ENCODE assay signal across 23 mouse cellular contexts in the genomic region with DNA sequence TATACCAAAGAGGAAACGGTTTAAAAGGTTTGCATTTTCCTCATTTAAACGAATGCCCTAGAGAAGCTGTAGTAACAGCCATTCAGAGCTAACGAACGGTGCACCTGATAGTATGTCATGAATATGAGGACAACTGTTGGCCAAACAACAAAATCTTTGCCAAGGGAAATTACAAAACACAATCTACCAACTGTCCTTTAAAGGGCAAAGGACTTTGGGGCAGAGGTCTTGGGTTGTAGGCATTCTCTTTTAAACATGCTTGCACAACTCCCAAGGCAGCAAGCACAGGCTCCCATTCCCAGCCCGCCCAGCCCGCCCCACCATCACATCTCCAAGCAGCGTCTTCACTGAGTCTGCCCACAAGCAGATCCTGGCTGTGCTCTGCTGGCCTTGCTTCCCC.
"Had no signal": no experiment of that assay in that cellular context is flagged by ENCODE, and none has a peak within 500 bp of the region (broad histone marks: within the 10 kb centered on the region; RNA-seq: fewer than 3 reads in every experiment).

No protein-coding gene starts in this region.

- H3K9ac ChIP-seq: limb, embryonic 12.5 days; limb, embryonic 15.5 days; liver, embryonic 15.5 days; lung, embryonic 14.5 days; midbrain, embryonic 13.5 days; stomach, embryonic 15.5 days had no signal

- H3K4me3 ChIP-seq: layer of hippocampus, adult 2 months; left cerebral cortex, adult 2 months; limb, embryonic 12.5 days; limb, embryonic 15.5 days; liver, embryonic 15.5 days; megakaryocyte, embryonic 14.5 days; midbrain, embryonic 10.5 days; midbrain, embryonic 13.5 days; stomach, embryonic 15.5 days had no signal

- H3K27me3 ChIP-seq: limb, embryonic 12.5 days; limb, embryonic 15.5 days; liver, embryonic 15.5 days; midbrain, embryonic 13.5 days; stomach, embryonic 15.5 days had no signal

- H3K9me3 ChIP-seq: limb, embryonic 12.5 days; limb, embryonic 15.5 days; liver, embryonic 15.5 days; megakaryocyte, embryonic 14.5 days; midbrain, embryonic 10.5 days; midbrain, embryonic 13.5 days; stomach, embryonic 15.5 days had no signal

- H3K27ac ChIP-seq: kidney, postnatal 0 days; layer of hippocampus, adult 2 months; left cerebral cortex, adult 2 months; limb, embryonic 12.5 days; limb, embryonic 15.5 days; liver, embryonic 15.5 days; macrophage; midbrain, embryonic 10.5 days; midbrain, embryonic 13.5 days; stomach, embryonic 15.5 days had no signal

- H3K4me1 ChIP-seq: limb, embryonic 12.5 days; midbrain, embryonic 10.5 days; midbrain, embryonic 13.5 days; stomach, embryonic 15.5 days had no signal

- ATAC-seq: intestine, postnatal 0 days; lung, postnatal 0 days; midbrain, embryonic 13.5 days; midbrain, embryonic 16.5 days had no signal

- H3K4me2 ChIP-seq: limb, embryonic 12.5 days; limb, embryonic 15.5 days; liver, embryonic 15.5 days; lung, embryonic 14.5 days; midbrain, embryonic 13.5 days; stomach, embryonic 15.5 days had no signal

- DNase-seq: kidney, adult 2 months; kidney, postnatal 25 days; layer of hippocampus, adult 9-11 months; left cerebral cortex, postnatal 4 days; lung, embryonic 14.5 days; retina, postnatal 1 day; right cerebral cortex, postnatal 25 days; spleen, adult 18-20 months; thymus, postnatal 25 days had no signal
